Mouse (Mus musculus) megakaryocyte, embryonic 14.5 days (primary cell): ENCODE measurements around the gene Alk. TPM values are rescaled to one million over a fixed set of nuclear protein-coding genes. Genes with fewer than 3 reads are reported as not detected.

ENCODE experiments used
- H3K27me3 ChIP-seq: replicated peaks from 2 replicates; pipeline ENCODE3; 2012; ENCODE audit warnings: inconsistent platforms
- H3K36me3 ChIP-seq: replicated peaks from 2 replicates; pipeline ENCODE3; 2012; ENCODE audit warnings: low read length, inconsistent platforms, mixed read lengths
- H3K4me1 ChIP-seq: 2 replicates; pipeline ENCODE4 v1.6.1; 2012; ENCODE audit warnings: inconsistent platforms
- H3K4me3 ChIP-seq: replicated peaks from 2 replicates; pipeline ENCODE3; 2012; ENCODE audit warnings: moderate library complexity, mild to moderate bottlenecking, inconsistent platforms
- H3K9me3 ChIP-seq: 2 replicates; pipeline ENCODE4 v1.6.1; 2012; ENCODE audit warnings: inconsistent platforms
- FLI1 ChIP-seq: IDR thresholded peaks from 2 replicates; pipeline ENCODE4 v1.6.1; 2012; ENCODE audit warnings: low read length, inconsistent platforms, mixed read lengths
- GATA1 ChIP-seq: IDR thresholded peaks from 3 replicates; pipeline ENCODE4 v1.6.1; 2012; ENCODE audit warnings: mixed read lengths, low read length, inconsistent platforms, borderline replicate concordance
- polyA plus RNA-seq: library from polyadenylated mRNA; stranded (reverse); fragments of >175 nt; gene quantifications from 2 replicates; pipeline ENCODE4 v1.2.3, GENCODE M21; 2012; ENCODE audit warnings: low replicate concordance; ENCODE audit not compliant: insufficient read depth

Alk gene
- polyA plus RNA-seq, 1 experiment: not detected

GRCm38 (mm10) chr17:72071871-72072270 is 532.6 kb downstream of the Alk start:
- TF ChIP-seq GATA1 (no peak), FLI1 (no peak)
- no peak overlapping the region for H3K4me3 ChIP-seq
- H3K4me1 ChIP-seq: no peaks in the 10 kb centered on the region
- peaks cover 16% of the 10 kb centered on the region for H3K9me3 ChIP-seq
- no peaks in the 10 kb centered on the region for H3K27me3 ChIP-seq
- no peaks in the 10 kb centered on the region for H3K36me3 ChIP-seq

DNA sequence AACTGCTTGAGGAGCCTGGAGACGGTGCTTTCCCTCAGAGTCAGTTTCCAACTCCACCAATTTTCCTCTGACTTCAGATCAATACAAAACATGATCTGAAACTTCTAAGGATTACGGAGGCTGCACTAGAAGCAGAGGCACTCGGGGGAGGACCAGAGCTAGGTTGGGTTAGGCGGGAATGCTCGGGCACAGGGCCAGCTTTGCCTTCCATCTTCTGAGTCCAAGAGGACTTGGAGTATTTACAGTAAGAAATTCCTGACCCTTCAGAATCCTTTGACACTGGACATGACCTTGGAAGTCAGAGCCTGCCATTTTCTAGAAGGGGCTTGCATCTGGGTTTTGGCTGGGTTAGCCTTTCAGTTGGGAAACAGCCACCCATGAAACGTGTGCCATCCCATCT is 536.3 kb downstream of the Alk start:
- Histone ChIP-seq H3K4me1 (no peaks in the 10 kb centered on the region), H3K9me3 (peaks cover 37% of the 10 kb centered on the region), H3K27me3 (no peaks in the 10 kb centered on the region), H3K36me3 (no peaks in the 10 kb centered on the region), H3K4me3 (no peak overlapping the region)
- TF ChIP-seq FLI1: no peak
- TF ChIP-seq GATA1: no peak

GRCm38 (mm10) chr17:72062978-72063377 is 541.4 kb downstream of the Alk start:
- peaks cover 36% of the 10 kb centered on the region for H3K9me3 ChIP-seq
- no peaks in the 10 kb centered on the region for H3K27me3 ChIP-seq
- TF ChIP-seq GATA1: no peak
- TF ChIP-seq FLI1: no peak
- H3K4me3 ChIP-seq: no peak overlapping the region
- H3K36me3 ChIP-seq: no peaks in the 10 kb centered on the region
- H3K4me1 ChIP-seq: no peaks in the 10 kb centered on the region

DNA sequence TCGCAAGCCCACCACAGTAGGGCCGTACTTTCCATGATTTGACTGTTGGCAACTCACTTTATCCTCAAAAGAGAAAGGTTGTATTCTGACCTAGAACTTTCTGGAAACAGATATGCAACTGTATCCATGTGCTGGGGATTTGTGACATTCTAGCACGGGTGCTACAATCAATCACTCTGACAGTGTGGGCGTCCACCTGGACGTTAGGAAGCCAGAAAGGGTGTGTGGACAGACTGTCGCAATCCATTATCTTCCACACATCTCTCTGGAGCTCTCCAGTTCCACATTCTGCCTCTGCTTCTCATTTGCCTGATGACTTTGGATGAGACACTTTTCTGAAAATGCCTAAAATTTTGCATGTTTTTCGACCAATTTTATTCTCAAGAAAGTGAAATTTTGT is 545.1 kb downstream of the Alk start:
- H3K27me3 ChIP-seq: no peaks in the 10 kb centered on the region
- H3K9me3 ChIP-seq: peaks cover 19% of the 10 kb centered on the region
- no peak overlapping the region for H3K4me3 ChIP-seq
- TF ChIP-seq FLI1 (no peak), GATA1 (no peak)
- H3K36me3 ChIP-seq: no peaks in the 10 kb centered on the region
- H3K4me1 ChIP-seq: no peaks in the 10 kb centered on the region

DNA sequence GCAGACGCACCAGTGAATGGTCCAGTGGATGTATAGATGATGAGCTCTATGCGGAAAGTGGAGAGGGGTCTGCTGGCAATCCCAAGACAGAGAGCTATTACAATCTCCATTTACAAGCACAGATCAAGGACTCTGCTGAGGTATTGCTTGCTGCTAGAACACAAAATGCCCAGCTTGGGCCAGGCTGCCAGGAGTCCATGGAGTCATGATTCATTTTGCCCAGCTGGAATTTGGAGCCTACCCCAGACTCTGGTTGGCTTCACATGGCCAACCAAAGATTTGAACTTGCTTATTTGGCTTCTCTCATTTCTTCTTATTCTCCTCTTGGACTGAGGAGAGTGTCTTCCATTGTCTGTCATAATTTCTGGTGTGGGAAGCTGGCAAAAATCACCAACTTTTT is 558.8 kb downstream of the Alk start:
- H3K9me3 ChIP-seq: peaks cover 5% of the 10 kb centered on the region; the same call in 1 of the 2 replicates
- no peaks in the 10 kb centered on the region for H3K36me3 ChIP-seq
- H3K4me1 ChIP-seq: no peaks in the 10 kb centered on the region
- no peak overlapping the region for H3K4me3 ChIP-seq
- H3K27me3 ChIP-seq: no peaks in the 10 kb centered on the region
- TF ChIP-seq FLI1 (no peak), GATA1 (no peak)

GRCm38 (mm10) chr17:72043667-72044390 is 560.6 kb downstream of the Alk start:
- Histone ChIP-seq H3K36me3 (no peaks in the 10 kb centered on the region), H3K4me1 (no peaks in the 10 kb centered on the region), H3K27me3 (no peaks in the 10 kb centered on the region), H3K9me3 (peaks cover 11% of the 10 kb centered on the region; the same call in 1 of the 2 replicates), H3K4me3 (no peak overlapping the region)
- TF ChIP-seq GATA1 (no peak), FLI1 (no peak)

DNA sequence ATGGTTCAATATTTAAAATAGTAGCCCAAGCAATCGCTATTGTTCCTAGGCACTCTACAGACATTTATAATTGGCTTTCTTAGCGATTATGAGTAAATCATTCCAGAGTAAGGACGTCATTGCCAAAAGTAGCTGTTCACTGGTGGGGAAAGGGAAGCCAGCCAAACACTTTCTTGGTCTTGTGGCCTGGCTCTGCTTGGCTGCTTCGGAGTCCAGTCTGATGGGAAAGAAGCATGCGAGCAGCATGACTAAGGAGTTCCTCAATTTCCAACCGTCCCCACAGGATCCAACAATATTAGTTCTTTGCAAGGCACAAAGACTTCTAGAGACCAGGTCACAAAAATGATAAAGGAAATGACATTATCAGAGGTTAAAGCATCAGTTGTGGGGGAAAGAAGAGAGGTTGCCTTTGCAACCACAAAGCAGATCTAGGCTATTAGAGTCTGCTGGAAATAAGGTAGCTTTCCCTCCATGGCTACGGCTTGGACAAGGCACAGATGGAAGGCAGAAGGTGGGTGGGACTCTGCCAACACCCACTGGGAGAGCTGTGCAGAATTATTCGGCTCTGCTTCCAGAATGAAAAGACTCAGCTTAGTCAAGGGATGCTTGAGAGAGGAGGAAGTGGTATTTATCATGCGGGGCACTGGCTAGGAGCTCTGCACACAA is 561.3 kb downstream of the Alk start:
- Histone ChIP-seq H3K4me1 (no peaks in the 10 kb centered on the region), H3K27me3 (no peaks in the 10 kb centered on the region), H3K36me3 (no peaks in the 10 kb centered on the region), H3K4me3 (no peak overlapping the region), H3K9me3 (peaks cover 12% of the 10 kb centered on the region; the same call in 1 of the 2 replicates)
- TF ChIP-seq FLI1: no peak

DNA sequence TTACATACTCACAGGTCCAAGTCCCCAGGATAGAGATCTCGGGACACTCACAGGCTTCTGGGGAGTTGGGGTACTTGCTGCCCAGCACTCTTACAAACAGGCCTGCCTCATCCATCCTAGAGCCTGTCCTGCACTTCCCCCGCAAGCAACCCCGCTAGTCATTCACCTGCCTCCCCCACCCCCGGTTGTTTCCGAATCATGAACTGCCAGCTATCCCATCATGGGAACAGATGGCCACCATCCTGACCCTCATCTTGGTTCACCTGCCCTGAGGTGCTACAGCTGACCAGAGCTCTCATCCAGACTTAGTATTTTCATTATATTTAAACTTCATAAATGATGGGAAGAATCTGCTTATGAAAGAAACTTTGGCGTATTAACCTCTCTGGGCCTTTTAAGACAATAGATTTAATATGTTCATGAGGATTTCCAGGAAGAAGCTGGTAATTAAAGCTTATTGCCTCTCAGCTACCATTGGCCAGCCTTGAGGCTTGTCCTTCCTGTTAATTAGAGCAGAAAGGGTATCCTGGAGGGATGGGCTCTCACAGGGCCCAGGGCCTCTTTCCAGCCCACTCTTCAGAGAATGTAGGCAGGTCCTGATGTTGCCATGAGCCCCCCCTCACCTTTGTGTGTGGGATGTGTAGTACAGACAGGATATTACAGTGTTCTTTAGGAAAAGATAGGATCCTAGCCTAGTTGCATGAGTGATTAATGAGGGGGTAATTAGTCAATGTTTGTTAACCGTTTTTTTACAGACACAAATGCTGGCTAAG is 565.1 kb downstream of the Alk start:
- TF ChIP-seq GATA1 (no peak), FLI1 (no peak)
- Histone ChIP-seq H3K9me3 (peaks cover 16% of the 10 kb centered on the region; the same call in 1 of the 2 replicates), H3K4me1 (no peaks in the 10 kb centered on the region), H3K4me3 (no peak overlapping the region), H3K36me3 (no peaks in the 10 kb centered on the region), H3K27me3 (no peaks in the 10 kb centered on the region)

- Histone ChIP-seq H3K36me3 (no peaks in the 10 kb centered on the region), H3K4me1 (no peaks in the 10 kb centered on the region), H3K4me3 (no peak overlapping the region), H3K9me3 (peaks cover 17% of the 10 kb centered on the region; the same call in 1 of the 2 replicates), H3K27me3 (no peaks in the 10 kb centered on the region)
- TF ChIP-seq FLI1 (no peak), GATA1 (no peak)
Measured at GRCm38 (mm10) chr17:72038371-72038770, 566.1 kb downstream of the Alk start.

DNA sequence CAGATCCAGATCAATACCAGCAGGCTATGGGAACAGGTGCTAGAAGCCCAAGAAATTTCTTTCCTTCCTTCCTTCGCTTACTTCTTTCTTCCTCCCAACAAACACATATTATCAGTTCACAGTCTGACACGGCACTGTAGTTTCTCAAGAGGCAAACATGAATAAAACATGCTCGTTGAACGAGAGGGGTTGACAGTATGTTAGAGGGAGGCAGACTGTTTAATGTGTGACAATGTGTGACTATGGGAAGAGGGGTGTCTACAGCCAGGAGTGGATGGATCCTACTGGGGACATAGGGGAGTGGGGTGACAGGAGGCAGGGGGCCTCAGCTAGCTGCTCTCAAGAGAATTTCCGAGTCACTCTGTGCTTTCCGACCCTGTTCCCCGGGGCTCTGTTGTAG is 573.8 kb downstream of the Alk start:
- no peak for TF ChIP-seq GATA1
- Histone ChIP-seq H3K27me3 (no peaks in the 10 kb centered on the region), H3K36me3 (no peaks in the 10 kb centered on the region), H3K9me3 (peaks cover 21% of the 10 kb centered on the region; the same call in 1 of the 2 replicates), H3K4me1 (no peaks in the 10 kb centered on the region), H3K4me3 (no peak overlapping the region)
